Mouse (Mus musculus): Measurements from ENCODE around the gene Hspa12b.

DNA sequence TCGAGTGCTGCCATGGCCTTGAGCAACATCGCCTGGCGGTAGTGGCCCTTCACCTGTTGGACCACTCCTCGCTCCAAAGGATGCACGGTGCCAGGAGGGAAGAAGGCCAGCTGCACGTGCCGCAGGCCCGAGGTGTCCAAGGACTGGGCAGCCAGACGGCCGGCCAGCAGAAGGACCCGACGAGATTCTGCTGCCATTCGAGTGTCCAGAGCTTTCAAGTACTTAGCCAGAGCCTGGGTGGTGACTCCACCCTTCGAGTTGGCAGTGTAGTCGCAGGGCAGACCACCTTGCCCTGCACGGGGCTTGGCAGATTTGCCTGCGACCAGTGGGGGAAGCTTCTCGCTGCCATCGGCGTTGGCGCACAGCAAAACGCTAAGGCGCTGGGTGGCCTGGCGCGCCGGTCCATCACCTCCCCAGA lies 51.8 kb downstream of the Hspa12b start:
- TF ChIP-seq POLR2A (IDR thresholded peaks at IDR 0.05; ENCODE audit: low read depth, low read length) (no peak), CTCF (conservative IDR thresholded peaks at IDR 0.05; ENCODE audit: insufficient read depth, insufficient read length, low read depth, low read length) (no peak)

Data from kidney, adult 2 months (tissue).